16 mouse cellular contexts compared by ENCODE assay signal in the genomic region with DNA sequence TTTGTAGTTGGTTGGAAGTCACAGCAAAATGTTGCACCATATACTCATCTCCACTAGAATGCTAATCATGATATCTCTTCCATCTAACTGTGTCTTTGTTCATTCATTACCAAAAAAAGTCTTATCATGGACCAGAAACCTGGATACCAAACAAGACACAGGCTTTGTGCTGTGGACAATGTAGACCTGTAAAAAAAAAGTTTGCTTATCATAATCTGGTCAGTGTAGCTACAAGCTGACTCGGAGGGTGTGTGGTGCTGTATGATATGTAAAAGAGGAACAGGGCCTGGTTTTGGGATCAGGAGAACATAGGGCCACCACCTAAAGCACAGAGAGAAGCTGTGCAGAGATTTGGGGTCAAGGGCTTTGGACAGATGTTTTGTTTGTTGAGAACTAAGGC. TPM values are rescaled to one million over a fixed set of nuclear protein-coding genes. Genes with fewer than 3 reads are reported as not detected.
"Had no signal": no experiment of that assay in that cellular context is flagged by ENCODE, and none has a peak within 500 bp of the region (broad histone marks: within the 10 kb centered on the region; RNA-seq: fewer than 3 reads in every experiment).

No protein-coding gene starts in this region.

- DNase-seq: kidney, adult 8-10 months; kidney, postnatal 36 days; layer of hippocampus, adult 9-11 months; left cerebral cortex, postnatal 4 days; lung, adult 18-20 months; midbrain, embryonic 14.5 days; thymus, adult 18-20 months; thymus, postnatal 14 days had no signal

- H3K4me2 ChIP-seq: limb, embryonic 13.5 days; neural tube, embryonic 15.5 days had no signal

- H3K4me1 ChIP-seq: limb, embryonic 13.5 days; midbrain, embryonic 10.5 days had no signal

- H3K9ac ChIP-seq: limb, embryonic 13.5 days; neural tube, embryonic 15.5 days had no signal

- H3K27me3 ChIP-seq: limb, embryonic 13.5 days; neural tube, embryonic 15.5 days had no signal

- H3K4me3 ChIP-seq: limb, embryonic 13.5 days; midbrain, embryonic 10.5 days; myocyte; neural tube, embryonic 15.5 days had no signal

- H3K9me3 ChIP-seq: limb, embryonic 13.5 days; midbrain, embryonic 10.5 days; neural tube, embryonic 15.5 days had no signal

- H3K27ac ChIP-seq: kidney, postnatal 0 days; limb, embryonic 13.5 days; midbrain, embryonic 10.5 days; neural tube, embryonic 15.5 days had no signal

- ATAC-seq: intestine, embryonic 16.5 days had no signal

RNA-seq across cellular contexts. Expression of gene Gm10840, which starts 31.2 kb away (rescaled TPM):
- total RNA-seq: left cerebral cortex, postnatal 4 days had no signal
- polyA plus RNA-seq: intestine, embryonic 16.5 days; kidney, postnatal 0 days; limb, embryonic 13.5 days; lung, embryonic 16.5 days; midbrain, embryonic 10.5 days; midbrain, embryonic 14.5 days; myocyte; neural tube, embryonic 11.5 days; neural tube, embryonic 15.5 days had no signal
